Mouse (Mus musculus) small intestine, adult 2 months (tissue): Measurements from ENCODE around the gene D430019H16Rik.

Source experiments
- CTCF ChIP-seq: fragments of 200-500 bp; IDR thresholded peaks from 2 replicates; pipeline ENCODE4 v1.5.1; 2012; ENCODE audit warnings: low read depth, mild to moderate bottlenecking, control low read depth, inconsistent platforms, low read length, moderate library complexity, mixed read lengths; ENCODE audit not compliant: insufficient replicate concordance, insufficient read length; ENCODE audit errors: extremely low read depth
- POLR2A ChIP-seq: fragments of 200-500 bp; IDR thresholded peaks from 2 replicates; pipeline ENCODE4 v1.6.1; 2012; ENCODE audit warnings: low read depth, mild to moderate bottlenecking, control low read depth, inconsistent platforms, low read length, moderate library complexity

DNA sequence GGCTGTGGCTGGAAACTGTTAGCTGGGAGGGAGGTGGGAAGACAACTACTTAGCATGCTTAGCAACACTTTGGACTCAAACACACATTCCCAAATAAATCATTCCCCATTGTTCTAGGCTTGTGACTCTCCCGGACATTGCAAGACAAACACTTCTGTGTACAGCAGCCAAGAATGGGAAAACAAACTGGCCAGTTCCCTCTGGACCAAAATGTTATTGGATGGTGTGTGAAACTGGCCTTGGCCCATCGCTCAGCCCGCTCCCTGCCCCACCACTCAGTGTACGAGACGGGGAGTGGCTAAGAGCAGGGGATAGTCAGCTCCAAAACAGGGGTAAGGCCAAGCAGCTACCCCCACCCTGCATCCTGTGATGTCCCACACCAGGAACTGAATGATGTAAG, 73.2 kb downstream of the D430019H16Rik start:
- TF ChIP-seq CTCF (no peak), POLR2A (no peak)
